ENCODE assay signal across 9 mouse cellular contexts in the genomic region with DNA sequence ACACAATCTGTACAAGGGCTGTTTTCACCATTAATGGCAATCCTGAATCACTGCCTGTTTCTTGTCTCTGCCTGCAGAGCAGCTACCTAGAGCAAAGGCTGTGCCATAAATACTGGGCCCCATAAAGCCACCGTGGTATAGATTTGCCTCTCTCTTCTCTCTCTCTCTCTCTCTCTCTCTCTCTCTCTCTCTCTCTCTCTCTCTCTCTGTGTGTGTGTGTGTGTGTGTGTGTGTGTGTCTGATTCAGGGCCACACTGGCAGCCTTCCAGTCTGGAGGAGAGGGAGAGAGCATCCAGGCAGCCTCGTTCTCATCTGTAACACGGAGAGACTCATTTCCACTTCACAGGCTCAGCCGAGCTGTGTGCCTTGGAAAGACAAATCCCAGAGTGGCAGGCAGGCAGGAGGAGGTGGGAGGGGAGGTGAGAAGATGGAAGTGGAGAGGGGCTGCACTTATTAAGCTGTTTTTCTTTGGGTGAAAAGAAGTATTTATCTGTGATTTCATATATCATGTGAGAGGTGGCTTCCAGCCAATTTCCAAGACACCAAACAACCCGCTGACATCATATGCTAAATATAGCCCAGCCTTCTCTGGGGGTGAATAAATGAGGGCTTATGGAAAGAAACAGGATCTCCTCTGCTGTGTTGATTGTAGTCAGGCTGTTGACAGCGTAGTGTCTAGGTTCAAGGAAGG. TPM values are rescaled to one million over a fixed set of nuclear protein-coding genes. Genes with fewer than 3 reads are reported as not detected.
DNase-seq lines count a peak whose midpoint lies in the region; ATAC-seq and TF ChIP-seq lines count a peak whose summit lies in the region.
"Had no signal": no experiment of that assay in that cellular context is flagged by ENCODE, and none has a peak within 500 bp of the region (broad histone marks: within the 10 kb centered on the region; RNA-seq: fewer than 3 reads in every experiment).

No protein-coding gene starts in this region.

- peak overlapping the region; percentile 92 for H3K27ac ChIP-seq in forebrain, postnatal 0 days (ENCODE audit: low read depth, low read length)
- H3K27ac ChIP-seq in layer of hippocampus, adult 2 months = peak overlapping the region; percentile 94
- peak overlapping the region; percentile 84 for H3K27ac ChIP-seq in lung, embryonic 15.5 days
- H3K27ac ChIP-seq: liver, embryonic 14.5 days had no signal

- H3K4me3 ChIP-seq in forebrain, postnatal 0 days (ENCODE audit: low read depth, low read length) = no peak overlapping the region
- no peak overlapping the region for H3K4me3 ChIP-seq in layer of hippocampus, adult 2 months
- no peak overlapping the region for H3K4me3 ChIP-seq in lung, embryonic 15.5 days

- TF ChIP-seq CTCF in forebrain, postnatal 0 days (IDR thresholded peaks at IDR 0.05; ENCODE audit: low read depth) = no peak
- TF ChIP-seq CTCF in layer of hippocampus, adult 2 months (conservative IDR thresholded peaks at IDR 0.05) = no peak

- H3K4me2 ChIP-seq in forebrain, postnatal 0 days (ENCODE audit: low read depth) = peak overlapping the region; percentile 6; the same call in 1 of the 2 replicates
- peak overlapping the region; percentile 37 for H3K4me2 ChIP-seq in lung, embryonic 15.5 days

- no peaks in the 10 kb centered on the region for H3K9me3 ChIP-seq in forebrain, postnatal 0 days (ENCODE audit: low read length)
- no peaks in the 10 kb centered on the region for H3K9me3 ChIP-seq in lung, embryonic 15.5 days

- peak overlapping the region; percentile 22; the same call in 1 of the 2 replicates for H3K9ac ChIP-seq in forebrain, postnatal 0 days
- no peak overlapping the region for H3K9ac ChIP-seq in lung, embryonic 15.5 days
- H3K9ac ChIP-seq: liver, embryonic 14.5 days had no signal

- DNase-seq in 3134 (ENCODE audit: extremely low read depth, insufficient read length, low spot score) = peak; percentile 73
- peak; percentile 93 for DNase-seq in forebrain, postnatal 0 days
- DNase-seq in heart, postnatal 36 days = peak; percentile 62 to 78
- DNase-seq in layer of hippocampus, adult 2 months (ENCODE audit: low spot score in 2 of 2) = peak; percentile 79 to 83
- peak; percentile 93 for DNase-seq in right cerebral cortex, adult 18-20 months
- no peak for DNase-seq in spleen, adult 12 weeks (ENCODE audit: low spot score)

- no peaks in the 10 kb centered on the region for H3K36me3 ChIP-seq in forebrain, postnatal 0 days (ENCODE audit: insufficient read depth)
- H3K36me3 ChIP-seq in lung, embryonic 15.5 days = no peaks in the 10 kb centered on the region

- H3K4me1 ChIP-seq in forebrain, postnatal 0 days (ENCODE audit: insufficient read depth) = peaks cover 39% of the 10 kb centered on the region
- H3K4me1 ChIP-seq in lung, embryonic 15.5 days = peaks cover 45% of the 10 kb centered on the region

- H3K27me3 ChIP-seq in forebrain, postnatal 0 days (ENCODE audit: insufficient read depth, low read length) = no peaks in the 10 kb centered on the region
- no peaks in the 10 kb centered on the region for H3K27me3 ChIP-seq in lung, embryonic 15.5 days

- under 1% methylated on average over 6 of the region's 6 CpGs for WGBS in forebrain, postnatal 0 days
- 7% methylated on average over 6 of the region's 6 CpGs for WGBS in lung, embryonic 15.5 days

- peak; percentile 74 for ATAC-seq in cerebellum, adult (ENCODE audit: insufficient number of reproducible peaks, low FRiP score, low TSS enrichment)
- ATAC-seq in forebrain, postnatal 0 days = peak; percentile 84
- peak; percentile 63; the same call in 1 of the 2 replicates for ATAC-seq in lung, embryonic 15.5 days (ENCODE audit: borderline replicate concordance, extremely low read depth, low FRiP score, low TSS enrichment)

- intact Hi-C loops in heart, postnatal 36 days (cut with DNase I) = no loop called here

RNA-seq across cellular contexts. Expression of a gene that starts 56.7 kb away (rescaled TPM):
- total RNA-seq in forebrain, postnatal 0 days (2014; rRNA removed) = 62.3 and 88.6 TPM in 2 replicates
- 6.8 and 8.4 TPM in 2 replicates for polyA plus RNA-seq in forebrain, postnatal 0 days (2015; fragmentation: Nextera tagmentation; extraction: Ambion mirVana)
- total RNA-seq in heart, postnatal 36 days (2021) = 10 to 100 TPM; 64.3 to 71.2 TPM
- total RNA-seq in layer of hippocampus, adult 2 months (2021) = 10 to 100 TPM; 53.0 to 60.4 TPM
- 12.6 TPM in 2 replicates for polyA plus RNA-seq in lung, embryonic 15.5 days (2015; fragmentation: Nextera tagmentation; extraction: Ambion mirVana)
